Mouse (Mus musculus) layer of hippocampus, adult 9-11 months (tissue): ENCODE results near the gene Npb.
"Not testable (repeated sequence)": the region's sequence is repeated elsewhere in the genome, so short reads cannot be mapped to it uniquely, and the experiment has no call there.

Source experiments
- DNase-seq: peaks from one replicate; pipeline ENCODE4 v3.0.0; 2022

Npb gene

DNA sequence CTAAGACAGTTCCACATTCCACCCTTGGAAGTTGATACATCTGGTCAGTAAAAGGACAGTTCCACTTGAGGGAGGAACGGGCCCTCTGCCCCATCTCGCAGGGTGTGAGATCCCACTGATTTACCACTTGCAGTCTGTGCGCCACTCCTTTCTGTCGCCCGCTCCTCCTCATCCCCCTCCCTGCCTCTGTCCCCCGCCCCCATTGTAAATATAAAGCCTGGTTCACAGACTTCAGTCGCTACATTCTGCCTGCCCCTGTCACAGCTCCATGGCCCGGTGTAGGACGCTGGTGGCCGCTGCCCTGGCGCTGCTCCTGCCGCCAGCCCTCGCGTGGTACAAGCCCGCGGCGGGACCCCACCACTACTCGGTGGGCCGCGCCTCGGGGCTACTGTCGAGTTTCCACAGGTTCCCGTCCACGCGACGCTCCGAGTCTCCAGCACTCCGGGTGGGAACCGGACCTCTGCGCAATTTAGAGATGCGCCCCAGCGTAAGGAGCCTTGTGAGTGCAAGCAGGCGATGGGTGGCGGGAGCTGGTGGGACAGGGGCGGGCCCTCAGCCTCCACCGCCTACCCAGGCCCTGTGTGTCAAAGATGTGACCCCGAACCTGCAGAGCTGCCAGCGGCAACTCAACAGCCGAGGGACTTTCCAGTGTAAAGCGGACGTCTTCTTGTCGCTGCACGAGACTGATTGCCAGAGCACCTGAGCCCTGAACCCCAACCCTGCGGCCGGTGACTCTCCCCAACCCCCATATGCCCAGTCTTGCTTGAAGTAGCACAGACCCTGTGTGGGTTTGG is at the start of gene Npb:
Npb (plus strand) TSS at position 237 of the 794 bp plus-strand sequence.
- no peak for DNase-seq

DNA sequence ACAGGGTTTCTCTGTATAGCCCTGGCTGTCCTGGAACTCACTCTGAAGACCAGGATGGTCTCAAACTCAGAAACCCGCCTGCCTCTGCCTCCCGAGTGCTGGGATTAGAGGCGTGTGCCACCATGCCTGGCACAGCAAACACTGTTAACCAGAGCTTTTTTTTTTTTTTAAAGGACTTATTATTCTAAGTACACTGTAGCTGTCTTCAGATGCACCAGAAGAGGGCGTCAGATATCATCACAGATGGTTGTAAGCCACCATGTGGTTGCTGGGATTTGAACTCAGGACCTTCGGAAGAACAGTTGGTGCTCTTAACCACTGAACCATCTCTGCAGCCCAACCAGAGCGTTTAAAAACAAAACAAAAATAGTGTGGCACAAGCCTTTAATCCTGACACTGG is 49.4 kb upstream of the Npb start:
- DNase-seq, result not testable (repeated sequence)

DNA sequence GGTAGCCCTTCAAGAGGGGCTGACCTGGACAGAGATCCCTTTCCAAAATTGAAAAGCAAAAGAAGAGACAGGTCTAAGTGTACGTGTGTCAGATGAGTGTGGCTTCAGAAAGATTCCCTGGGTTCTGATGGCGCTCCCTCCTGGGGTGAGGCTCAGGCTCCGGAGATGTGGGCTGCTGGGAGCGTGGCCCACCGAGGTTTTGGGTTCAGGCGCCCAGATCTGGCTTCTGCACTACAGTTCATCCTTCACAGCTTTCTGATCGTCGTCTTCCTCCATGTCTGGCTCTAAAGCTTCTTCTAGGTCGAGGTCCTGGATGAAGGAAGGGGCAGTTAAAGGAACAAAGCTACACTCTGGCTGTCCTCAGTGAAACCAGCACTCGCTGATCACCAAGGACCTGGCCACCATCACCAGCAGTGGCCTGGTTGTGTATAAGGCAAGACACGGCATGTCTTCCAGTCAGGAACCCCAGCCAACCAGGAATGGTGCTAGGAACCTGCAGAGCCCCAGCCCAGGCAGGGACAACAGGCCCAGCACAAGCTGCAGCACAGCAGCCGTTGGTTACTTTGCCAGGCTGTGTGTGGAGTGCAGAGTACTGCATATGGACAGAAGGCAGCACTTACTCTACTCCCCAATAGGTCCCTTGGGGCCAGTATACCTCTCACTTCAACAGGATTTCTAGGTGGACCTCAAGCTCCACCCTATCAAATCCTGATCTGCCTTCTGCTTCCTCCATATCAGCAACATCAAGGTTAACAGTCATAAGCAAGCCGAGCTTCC is 47.1 kb upstream of the Npb start:
- no peak for DNase-seq

DNA sequence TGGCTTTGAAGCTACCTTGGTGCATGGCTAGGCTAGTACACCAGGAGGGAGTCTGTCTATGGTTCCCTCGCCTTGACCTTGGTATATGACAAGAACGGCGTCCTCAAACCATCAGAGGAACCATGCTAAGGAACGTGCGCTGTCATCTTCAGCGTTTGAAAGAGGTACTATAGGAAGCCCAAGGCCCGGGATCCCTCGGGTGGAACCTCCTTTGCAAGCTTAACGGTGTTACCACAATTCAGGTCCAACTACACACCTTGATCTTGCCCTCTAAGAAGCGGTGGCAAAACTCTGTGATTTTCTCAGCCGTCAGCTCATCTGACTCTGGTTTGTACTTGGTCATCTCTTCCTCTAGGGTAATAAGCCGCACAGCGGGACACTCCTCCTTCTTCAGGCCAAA is 45.3 kb upstream of the Npb start:
- DNase-seq, result no peak

DNA sequence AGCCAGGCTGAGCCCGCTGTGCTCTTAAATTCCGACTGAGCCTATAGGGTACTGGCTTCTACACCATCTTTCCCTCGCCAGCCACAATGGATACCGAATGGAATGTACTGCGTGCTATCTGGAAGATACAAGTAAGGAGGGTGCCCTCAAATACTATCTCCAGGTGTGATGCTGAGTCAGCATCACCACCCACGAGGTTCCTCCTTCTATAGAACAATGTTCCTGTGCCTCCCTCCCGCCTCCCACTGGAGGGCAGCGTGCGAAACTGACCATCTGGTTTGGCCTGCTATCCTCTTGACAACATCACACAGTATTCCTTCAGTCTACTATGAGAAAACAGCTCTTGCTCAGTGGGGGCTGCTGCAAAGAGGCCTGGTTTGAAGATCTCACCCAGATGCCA is 43.2 kb upstream of the Npb start:
- no peak for DNase-seq

DNA sequence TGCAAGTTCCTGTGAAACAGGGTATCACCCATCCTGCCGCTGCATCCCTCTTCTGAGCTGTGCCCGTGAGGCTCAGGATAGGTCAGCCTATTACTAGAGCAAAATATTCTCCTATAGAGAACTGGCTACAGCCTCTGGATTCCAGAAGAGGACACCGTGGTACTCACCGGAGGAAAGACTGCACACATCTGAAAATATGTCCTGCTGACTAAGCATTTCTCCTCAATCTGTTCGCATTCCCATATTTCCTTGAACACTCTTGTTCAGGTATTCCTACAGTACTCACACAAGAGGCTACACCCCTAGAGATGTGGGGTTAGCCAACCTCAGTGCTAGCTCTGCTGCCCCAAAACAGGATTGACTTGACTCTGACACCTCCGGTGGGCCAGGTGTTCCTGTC is 40.0 kb upstream of the Npb start:
- no peak for DNase-seq

DNA sequence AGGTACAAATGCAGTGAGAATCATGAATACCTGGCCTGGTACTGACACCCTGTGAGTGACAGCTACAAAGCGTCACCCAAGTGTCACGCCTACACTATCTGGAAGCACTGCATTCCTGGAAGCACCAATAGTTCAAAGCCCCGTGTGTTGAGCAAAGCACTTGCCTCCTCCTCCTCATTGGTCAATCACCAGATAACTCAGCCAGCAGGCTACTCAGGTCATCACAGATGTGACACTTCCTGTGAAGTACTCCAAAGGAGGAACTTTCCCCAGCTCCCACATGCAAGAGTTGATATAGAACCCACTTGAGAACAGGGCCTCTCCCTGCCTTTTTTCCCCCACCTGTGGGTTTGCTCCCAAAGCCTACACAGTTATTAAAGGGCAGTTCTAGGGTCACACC is 37.2 kb upstream of the Npb start:
- DNase-seq, result no peak

DNA sequence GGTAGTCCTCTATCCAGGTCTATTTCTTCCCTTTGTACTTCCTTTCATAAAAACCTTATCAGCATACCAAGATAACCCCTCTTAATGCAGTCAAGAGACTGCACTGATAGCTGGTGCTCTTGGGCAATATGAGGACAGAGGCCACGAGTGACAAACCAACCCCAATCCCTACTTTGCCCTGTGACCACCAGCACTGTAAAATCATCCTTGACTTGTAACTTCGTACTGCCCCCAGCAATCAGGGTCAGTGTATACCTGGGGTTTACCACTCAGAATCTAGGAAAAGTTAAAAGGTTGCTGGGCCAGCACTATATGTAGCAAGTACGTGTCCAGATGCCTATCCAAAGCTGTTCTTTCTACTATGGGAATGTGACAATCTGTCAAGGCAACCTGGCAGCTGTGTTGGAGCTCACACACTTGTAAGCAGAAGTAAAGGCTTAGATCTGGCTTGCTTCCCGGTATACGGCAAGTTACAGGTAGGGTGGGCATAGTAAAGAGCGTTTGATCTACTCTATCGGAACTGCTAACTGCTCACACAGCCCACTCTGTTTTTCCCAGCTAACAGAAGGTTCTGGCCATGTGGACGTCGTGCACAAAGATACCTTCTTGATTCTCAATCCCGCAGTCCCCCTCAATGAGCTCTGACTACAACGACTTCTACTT is 36.4 kb upstream of the Npb start:
- peak; percentile 21 for DNase-seq

DNA sequence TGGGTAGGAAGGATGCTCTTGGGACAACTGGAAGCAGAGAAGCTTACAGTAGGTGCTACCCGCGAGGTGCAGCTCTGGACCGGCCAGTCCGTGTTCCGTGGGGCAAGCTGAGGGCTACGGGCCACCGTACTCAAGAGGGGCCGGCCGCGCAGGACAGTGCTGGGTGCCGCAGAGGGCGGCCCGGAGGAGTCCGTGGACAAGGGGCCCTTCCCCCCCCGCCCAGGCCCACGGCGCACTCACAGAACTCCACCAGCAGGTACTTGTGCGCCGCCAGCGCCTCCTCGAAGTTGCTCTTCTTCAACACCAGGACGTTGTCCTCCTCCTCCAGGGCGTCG is 35.9 kb upstream of the Npb start:
- DNase-seq, result no peak

DNA sequence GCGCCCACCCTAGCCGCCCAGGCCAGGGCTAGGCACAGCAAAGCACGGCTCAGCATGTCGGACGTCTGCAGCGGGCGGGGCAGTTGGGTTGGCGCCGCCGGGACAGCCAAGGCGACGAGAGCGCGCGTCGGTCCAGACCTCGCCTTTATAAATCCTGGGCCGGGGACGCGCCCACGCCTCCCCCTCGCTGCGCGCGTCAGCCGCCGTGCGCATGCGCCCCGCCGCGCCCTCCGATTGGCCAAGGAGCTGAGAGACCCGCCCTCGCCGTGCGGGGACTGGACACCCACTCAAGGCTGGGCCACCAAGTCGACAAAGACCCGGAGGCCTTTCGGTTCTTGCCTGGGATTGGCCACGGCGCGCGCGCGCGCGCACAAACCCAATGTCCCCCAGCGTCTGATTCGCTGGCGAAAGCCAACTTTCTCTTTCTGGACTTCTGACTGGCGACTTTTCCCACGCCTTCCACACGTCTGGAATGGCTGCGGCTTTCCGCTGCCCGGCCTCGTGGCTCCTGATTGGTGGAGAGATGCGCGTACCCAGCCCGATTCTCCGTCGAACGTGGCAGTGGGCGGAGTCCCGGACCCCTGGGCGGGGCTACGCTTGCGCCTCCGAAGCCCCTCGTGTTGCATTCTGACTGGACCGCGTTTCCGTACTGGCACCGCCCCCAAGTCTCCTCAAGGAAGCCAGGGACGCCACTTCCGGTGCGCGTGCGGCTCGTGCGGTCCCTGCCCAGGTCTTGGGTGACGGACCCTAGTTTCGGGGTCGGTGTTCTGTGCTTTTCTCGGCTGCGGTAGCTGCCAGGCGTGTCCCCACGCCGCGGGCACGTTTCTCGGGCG is 35.3 kb upstream of the Npb start, which contains the start of gene P4hb:
P4hb (minus strand) TSS at position 502 of the 833 bp plus-strand sequence.
- peak; percentile 100 for DNase-seq

DNA sequence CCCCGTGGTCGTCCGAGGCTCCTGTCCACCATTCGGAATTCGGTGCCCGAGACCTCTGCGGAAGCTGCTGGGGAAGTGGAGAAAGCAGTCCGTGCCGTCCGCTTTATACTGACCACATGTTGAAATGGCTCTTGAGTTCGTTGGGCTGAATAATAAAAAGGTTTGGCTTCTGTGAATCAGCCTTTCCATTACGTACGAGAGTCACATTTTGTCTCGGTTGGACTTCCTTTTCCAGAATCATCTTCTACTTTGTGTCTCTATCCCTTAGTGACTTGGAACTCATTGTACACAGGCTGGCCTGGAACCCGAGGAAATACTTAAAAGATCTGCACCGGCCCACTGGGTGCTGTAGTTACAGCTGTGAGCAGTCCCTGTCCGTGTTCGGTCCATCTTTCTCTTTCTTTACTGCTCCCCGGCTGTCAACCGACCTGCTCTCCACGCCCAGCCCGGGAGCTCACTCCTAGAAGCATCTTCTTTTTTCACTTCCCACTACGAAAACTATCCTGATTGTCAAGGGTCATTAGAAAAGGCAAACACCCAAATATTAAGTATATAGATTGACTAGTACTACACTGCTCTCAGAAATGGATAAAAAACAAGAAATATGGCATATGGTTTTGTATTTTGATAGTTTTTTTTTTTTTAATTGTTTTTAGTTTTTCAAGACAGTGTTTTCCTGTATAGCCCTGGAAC is 34.5 kb upstream of the Npb start:
- DNase-seq, result no peak

DNA sequence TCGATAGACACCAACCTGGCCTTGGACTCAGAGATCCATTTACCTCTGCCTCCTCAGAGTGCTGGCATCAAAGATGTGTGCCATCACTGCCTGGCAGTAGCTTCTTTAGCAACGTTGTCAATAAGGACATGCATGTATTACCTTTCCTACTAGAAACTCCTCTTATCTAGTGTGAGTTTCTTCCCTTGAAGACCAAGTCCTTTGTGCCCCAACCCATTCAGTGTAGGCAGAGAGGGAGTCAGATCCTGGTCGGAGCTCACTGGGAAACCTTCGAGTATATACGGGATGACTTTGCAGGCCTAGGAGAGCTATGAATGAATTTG is 34.0 kb upstream of the Npb start:
- DNase-seq, result no peak

DNA sequence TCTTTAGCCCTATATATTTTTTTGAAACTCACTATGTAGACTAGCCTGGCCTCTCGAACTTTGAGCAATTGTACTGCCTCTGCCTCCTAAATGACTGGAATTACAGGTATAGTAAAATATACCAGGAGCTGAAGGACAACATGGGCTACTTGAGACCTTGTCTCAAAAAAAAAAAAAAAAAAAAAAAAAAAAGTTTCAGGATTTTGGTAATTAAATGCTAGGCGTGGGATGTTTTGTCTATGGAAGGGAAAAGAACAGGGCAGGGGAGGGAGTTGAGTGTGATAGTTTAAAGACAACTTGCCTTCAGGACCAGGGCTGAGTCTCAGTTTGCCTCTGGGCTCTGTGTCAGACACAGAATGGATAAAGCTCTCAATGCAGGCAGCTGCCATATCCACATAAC is 33.2 kb upstream of the Npb start:
- no peak for DNase-seq

DNA sequence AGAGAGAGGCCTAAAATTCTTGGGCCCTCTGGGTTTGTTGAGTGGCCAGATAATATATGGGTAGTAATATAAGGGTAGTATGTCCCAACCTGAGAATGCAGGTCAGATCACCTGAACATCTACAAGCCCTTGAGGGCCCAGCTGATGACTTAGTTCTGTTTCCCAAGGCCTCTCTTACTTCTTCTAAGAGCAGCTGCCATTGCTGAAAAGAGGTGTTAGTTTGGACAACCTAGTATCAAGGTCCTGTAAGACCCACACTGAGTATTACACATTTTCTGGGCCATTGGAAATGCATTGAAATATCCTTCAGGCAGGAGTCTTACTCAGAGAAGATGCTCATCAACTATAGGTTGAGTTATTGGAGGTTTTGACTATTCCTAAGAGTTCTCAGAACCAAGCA is 32.3 kb upstream of the Npb start:
- DNase-seq, result no peak

DNA sequence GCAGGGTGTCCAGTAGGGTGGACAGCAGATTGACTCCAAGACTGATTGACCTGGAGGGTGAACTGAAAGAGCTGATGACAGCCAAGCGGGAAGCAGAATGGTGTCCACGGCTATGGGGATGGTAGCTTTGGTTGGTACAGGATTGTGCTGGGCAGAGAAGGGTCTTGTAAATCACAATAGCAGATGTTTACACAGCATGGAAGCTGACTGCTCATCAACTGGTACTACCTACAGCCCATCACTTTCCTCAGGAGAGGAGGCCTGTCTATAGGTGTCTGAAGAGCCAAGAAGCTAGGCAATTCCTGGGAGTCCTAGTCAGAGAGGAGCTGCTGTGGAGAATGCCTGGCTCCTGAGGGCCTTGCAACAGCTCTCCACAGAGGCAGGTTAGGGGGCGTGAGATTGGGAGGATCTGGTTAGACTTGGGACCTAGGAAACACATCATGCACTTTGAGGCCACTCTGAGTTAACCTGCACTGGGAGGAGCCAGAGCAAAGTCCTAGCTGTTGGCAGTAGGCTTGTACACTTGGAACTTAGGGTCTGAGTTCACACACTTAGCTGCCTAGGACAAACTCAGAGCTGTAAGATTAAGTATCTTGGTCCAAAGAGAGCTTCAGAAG is 31.8 kb upstream of the Npb start:
- no peak for DNase-seq

DNA sequence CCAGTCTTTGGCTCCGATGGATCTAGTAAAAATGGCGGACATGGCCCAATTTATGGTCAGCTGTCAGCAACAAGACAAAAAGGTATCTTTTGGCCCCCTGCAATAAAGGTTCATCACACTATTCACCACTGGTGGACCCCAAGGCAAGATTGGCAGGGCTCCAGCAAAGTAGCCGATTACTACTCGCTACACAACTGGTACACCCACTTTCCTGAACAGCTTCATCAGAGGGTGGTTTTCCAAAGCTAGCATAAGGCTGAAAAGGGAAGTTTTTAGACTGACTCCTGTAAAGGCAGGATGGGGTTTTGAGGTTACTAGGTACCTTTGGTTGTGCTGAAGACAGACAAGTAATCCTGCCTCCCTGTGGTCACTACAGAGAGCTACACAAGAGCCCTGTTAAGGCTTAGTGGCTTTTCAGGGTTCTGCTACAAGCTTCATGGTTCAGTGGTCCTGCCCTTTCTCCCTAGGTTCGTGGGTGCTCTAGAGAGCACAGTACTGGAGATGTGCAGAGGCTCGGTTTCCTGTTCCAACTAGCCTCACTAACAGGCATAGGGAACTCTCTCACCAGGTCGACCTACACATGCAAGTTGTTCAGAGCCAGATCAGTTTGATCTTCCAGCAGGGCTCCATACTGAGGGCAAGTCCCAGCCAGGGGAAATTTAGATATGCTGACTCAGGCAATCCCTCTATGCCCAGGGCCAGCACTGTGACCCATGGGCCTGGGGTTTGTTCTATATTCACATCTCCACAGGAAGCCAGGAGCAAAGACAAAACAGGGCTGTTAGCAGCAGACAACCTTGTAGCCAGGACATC is 30.9 kb upstream of the Npb start:
- DNase-seq, result no peak

DNA sequence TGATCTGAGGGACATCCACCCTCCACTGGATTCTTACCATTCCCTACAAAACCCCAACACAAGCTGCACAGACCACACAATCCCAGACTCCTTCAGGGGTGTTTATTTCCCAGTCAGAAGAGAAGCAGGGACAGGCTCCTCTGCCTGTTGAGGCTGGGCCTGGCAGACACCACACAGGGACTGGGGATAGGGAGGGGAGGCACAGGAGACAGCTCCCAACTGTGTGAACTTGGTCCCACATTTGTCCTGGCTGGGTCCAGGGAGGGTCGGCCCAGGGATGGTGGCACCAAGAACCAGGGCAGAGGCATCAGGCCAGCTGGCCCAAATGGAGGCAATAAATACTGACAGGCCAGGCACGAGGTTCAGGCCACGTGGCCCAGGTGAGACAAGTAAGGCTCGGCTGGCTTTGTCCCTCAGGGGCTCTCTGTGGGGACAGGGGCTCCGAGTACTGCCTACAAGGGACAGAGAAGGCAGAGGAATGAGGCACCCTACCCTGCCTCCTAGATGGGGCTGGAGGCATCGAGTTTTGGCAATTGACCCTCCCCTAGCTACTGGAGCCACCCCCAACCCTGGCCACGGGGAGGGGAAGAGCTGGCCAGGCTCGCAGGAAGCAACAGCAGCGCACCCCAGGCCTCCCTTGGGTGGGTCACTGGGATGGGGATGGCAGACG is 30.1 kb upstream of the Npb start:
- DNase-seq, result no peak

DNA sequence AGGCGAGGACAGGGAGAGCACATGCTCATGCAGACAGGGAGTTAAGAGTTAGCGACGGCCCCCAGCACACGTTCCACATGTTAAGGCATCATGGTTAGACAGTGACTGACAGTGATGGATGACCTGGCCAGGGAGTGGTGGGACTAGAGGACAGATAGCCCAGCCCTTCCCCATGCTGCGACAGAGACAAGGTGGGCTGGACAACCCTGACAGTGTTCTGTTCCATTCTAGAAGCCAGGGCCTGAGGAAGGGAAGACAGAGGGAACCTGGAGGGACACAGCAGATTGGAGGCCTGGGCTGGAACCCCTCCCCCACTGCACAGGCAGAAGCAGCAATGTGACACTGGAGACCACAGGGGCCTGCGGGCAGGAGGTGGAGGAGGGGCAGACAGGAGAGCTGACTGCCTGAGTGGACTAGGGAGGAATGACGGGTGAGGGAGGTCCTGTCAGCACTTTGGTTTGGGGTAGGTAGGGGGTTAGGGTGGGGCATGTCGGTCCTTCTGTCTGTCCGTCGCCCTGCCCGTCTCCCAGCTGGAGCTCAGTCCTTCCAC is 29.5 kb upstream of the Npb start:
- no peak for DNase-seq

DNA sequence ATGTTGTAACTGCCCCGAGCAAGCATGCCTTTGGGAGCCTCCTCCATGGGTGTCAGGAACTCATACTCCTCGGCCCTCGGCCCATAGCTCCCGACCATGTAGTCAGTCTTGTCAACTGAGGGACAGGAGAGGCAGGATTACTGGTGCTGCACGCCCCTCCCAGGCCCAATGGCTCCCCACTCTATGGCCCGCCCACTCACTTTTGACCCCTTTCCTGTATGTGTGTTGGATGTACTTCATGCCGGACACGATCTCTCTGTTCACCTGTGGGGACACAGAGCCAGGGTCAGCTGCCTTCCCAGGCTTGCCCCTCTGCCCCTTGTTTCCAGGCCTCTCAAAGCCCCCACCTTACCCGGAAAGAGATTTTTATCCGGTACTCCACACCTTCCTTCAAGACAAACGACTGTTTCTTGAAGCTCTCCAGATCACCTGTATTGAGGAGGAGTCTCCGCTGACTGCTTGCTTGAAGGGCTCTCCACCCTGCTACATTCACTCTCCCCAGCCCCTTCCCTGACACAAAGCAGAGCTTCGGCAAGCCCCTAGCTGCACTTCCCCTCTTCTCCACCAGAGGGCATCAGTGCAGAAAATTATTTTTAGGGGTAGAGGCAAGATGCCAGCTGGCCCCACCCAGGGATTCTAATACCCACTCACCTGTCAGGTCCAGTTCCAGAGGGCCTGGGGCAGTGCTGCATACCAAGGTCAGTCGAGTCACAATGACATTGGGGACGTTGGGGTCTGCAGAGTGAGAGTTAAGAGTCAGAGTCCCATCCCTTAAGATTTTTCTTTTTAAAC is 28.8 kb upstream of the Npb start:
- DNase-seq, result peak; percentile 44
